Mouse (Mus musculus): ENCODE measurements at regions not wholly inside any gene's neighbourhood (a gene's known extent, or its start where the extent isn't known, plus 50 kb on each side); places are given as distances from the start of the nearest gene placed in this dataset.

- Histone ChIP-seq H3K4me3 (ENCODE audit: low read length) (no peak overlapping the region), H3K9me3 (ENCODE audit: control insufficient read depth, low read length) (no peaks in the 10 kb centered on the region; the same call in 1 of the 2 replicates), H3K36me3 (ENCODE audit: control insufficient read depth, insufficient read depth, low read length) (no peaks in the 10 kb centered on the region), H3K4me1 (ENCODE audit: control insufficient read depth, insufficient read depth, low read length) (peaks cover 14% of the 10 kb centered on the region), H3K9ac (ENCODE audit: low read depth, low read length) (no peak overlapping the region), H3K4me2 (replicated peaks; ENCODE audit: low read depth, low read length) (peak overlapping the region; percentile 6), H3K27me3 (ENCODE audit: control insufficient read depth, insufficient read depth, low read length) (no peaks in the 10 kb centered on the region), H3K27ac (ENCODE audit: low read depth, low read length) (0 out of 2 replicates have a peak overlapping the region, but pooled peaks have one; percentile 6)
- no peak for ATAC-seq (ENCODE audit: low FRiP score, low TSS enrichment)
- WGBS = 34% methylated on average over 19 of the region's 19 CpGs
Measured at GRCm38 (mm10) chr9:120869432-120870081, 59.5 kb upstream of the Ctnnb1 start.

GRCm38 (mm10) chr9:120873293-120873692, 55.7 kb upstream of the Ctnnb1 start:
- H3K27me3 ChIP-seq (ENCODE audit: control insufficient read depth, insufficient read depth, low read length) = no peaks in the 10 kb centered on the region
- no peak overlapping the region for H3K9ac ChIP-seq (ENCODE audit: low read depth, low read length)
- no peak overlapping the region for H3K4me3 ChIP-seq (ENCODE audit: low read length)
- WGBS = 98% methylated on average over 3 of the region's 3 CpGs
- H3K4me2 ChIP-seq (replicated peaks; ENCODE audit: low read depth, low read length) = no peak overlapping the region
- no peaks in the 10 kb centered on the region for H3K36me3 ChIP-seq (ENCODE audit: control insufficient read depth, insufficient read depth, low read length)
- no peak for ATAC-seq (ENCODE audit: low FRiP score, low TSS enrichment)
- H3K4me1 ChIP-seq (ENCODE audit: control insufficient read depth, insufficient read depth, low read length) = peaks cover 9% of the 10 kb centered on the region
- no peaks in the 10 kb centered on the region; the same call in 1 of the 2 replicates for H3K9me3 ChIP-seq (ENCODE audit: control insufficient read depth, low read length)
- H3K27ac ChIP-seq (ENCODE audit: low read depth, low read length) = no peak overlapping the region

- 89% methylated on average over 5 of the region's 5 CpGs for WGBS
Measured at GRCm38 (mm10) chr9:120874416-120874976, 54.5 kb upstream of the Ctnnb1 start.

GRCm38 (mm10) chr9:120877101-120877500, 51.9 kb upstream of the Ctnnb1 start:
- 92% methylated on average over 2 of the region's 2 CpGs for WGBS
- ATAC-seq (ENCODE audit: low FRiP score, low TSS enrichment) = no peak

More at GRCm38 (mm10) chr9:120874416-120874976, 54.5 kb upstream of the Ctnnb1 start:
- H3K4me2 ChIP-seq (replicated peaks; ENCODE audit: low read depth, low read length) = no peak overlapping the region
- no peaks in the 10 kb centered on the region; the same call in 1 of the 2 replicates for H3K9me3 ChIP-seq (ENCODE audit: control insufficient read depth, low read length)
- H3K9ac ChIP-seq (ENCODE audit: low read depth, low read length) = no peak overlapping the region
- H3K27me3 ChIP-seq (ENCODE audit: control insufficient read depth, insufficient read depth, low read length) = no peaks in the 10 kb centered on the region
- no peak for ATAC-seq (ENCODE audit: low FRiP score, low TSS enrichment)
- H3K4me1 ChIP-seq (ENCODE audit: control insufficient read depth, insufficient read depth, low read length) = peaks cover under 1% of the 10 kb centered on the region; the same call in 1 of the 2 replicates
- H3K27ac ChIP-seq (ENCODE audit: low read depth, low read length) = no peak overlapping the region
- H3K4me3 ChIP-seq (ENCODE audit: low read length) = no peak overlapping the region
- H3K36me3 ChIP-seq (ENCODE audit: control insufficient read depth, insufficient read depth, low read length) = no peaks in the 10 kb centered on the region

More at GRCm38 (mm10) chr9:120877101-120877500, 51.9 kb upstream of the Ctnnb1 start:
- H3K4me3 ChIP-seq (ENCODE audit: low read length) = no peak overlapping the region
- H3K9ac ChIP-seq (ENCODE audit: low read depth, low read length) = no peak overlapping the region
- H3K36me3 ChIP-seq (ENCODE audit: control insufficient read depth, insufficient read depth, low read length) = no peaks in the 10 kb centered on the region
- no peaks in the 10 kb centered on the region; the same call in 1 of the 2 replicates for H3K9me3 ChIP-seq (ENCODE audit: control insufficient read depth, low read length)
- no peak overlapping the region for H3K4me2 ChIP-seq (replicated peaks; ENCODE audit: low read depth, low read length)
- no peak overlapping the region for H3K27ac ChIP-seq (ENCODE audit: low read depth, low read length)
- no peaks in the 10 kb centered on the region for H3K27me3 ChIP-seq (ENCODE audit: control insufficient read depth, insufficient read depth, low read length)
- peaks cover 5% of the 10 kb centered on the region; the same call in 1 of the 2 replicates for H3K4me1 ChIP-seq (ENCODE audit: control insufficient read depth, insufficient read depth, low read length)

All from kidney, embryonic 14.5 days (tissue).